Mouse (Mus musculus) liver, embryonic 16.5 days (tissue): ENCODE measurements at regions not wholly inside any gene's neighbourhood (a gene's known extent, or its start where the extent isn't known, plus 50 kb on each side); places are given as distances from the start of the nearest gene placed in this dataset.

Experiments used
- ATAC-seq: fragments of 200-750 bp; cut with Nextera tagmentation; 2 replicates; pipeline ENCODE4 v1.8.0; 2017; ENCODE audit warnings: low read depth, mild to moderate bottlenecking, moderate number of reproducible peaks, moderate library complexity
- H3K27ac ChIP-seq: fragments of 300-500 bp; sonication (generic); 2 replicates; pipeline ENCODE4 v1.5.1; 2014; ENCODE audit warnings: mild to moderate bottlenecking, low read length
- H3K27me3 ChIP-seq: fragments of 300-500 bp; sonication (generic); 2 replicates; pipeline ENCODE4 v1.6.1; 2014; ENCODE audit warnings: low read depth, low read length, mixed read lengths; ENCODE audit not compliant: control insufficient read depth, insufficient read depth
- H3K36me3 ChIP-seq: fragments of 300-500 bp; sonication (generic); 2 replicates; pipeline ENCODE4 v1.6.1; 2014; ENCODE audit warnings: mild to moderate bottlenecking; ENCODE audit not compliant: control insufficient read depth, insufficient read depth
- H3K4me1 ChIP-seq: fragments of 300-500 bp; sonication (generic); 2 replicates; pipeline ENCODE4 v1.6.1; 2014; ENCODE audit warnings: low read depth, low read length, mixed read lengths; ENCODE audit not compliant: control insufficient read depth
- H3K4me2 ChIP-seq: fragments of 300-500 bp; sonication (generic); 2 replicates; pipeline ENCODE4 v1.6.1; 2014; ENCODE audit warnings: low read depth, low read length, mixed read lengths
- H3K4me3 ChIP-seq: fragments of 300-500 bp; sonication (generic); 2 replicates; pipeline ENCODE4 v1.5.1; 2014; ENCODE audit warnings: low read depth, mild to moderate bottlenecking, low read length
- H3K9ac ChIP-seq: fragments of 300-500 bp; sonication (generic); 2 replicates; pipeline ENCODE4 v1.6.1; 2014; ENCODE audit warnings: low read depth, low read length
- H3K9me3 ChIP-seq: fragments of 300-500 bp; sonication (generic); replicated peaks from 2 replicates; pipeline ENCODE4 v1.6.1; 2016; ENCODE audit warnings: low read length; ENCODE audit not compliant: control insufficient read depth
- WGBS: fragments of 180-500 bp; shearing (Covaris S2); extraction: QIAGEN DNeasy Blood & Tissue Kit; methylation state at CpG from one replicate; pipeline ENCODE4 v1.1.7; 2014; ENCODE audit not compliant: insufficient replicate concordance; 5-methylcytosine and 5-hydroxymethylcytosine counted together

DNA sequence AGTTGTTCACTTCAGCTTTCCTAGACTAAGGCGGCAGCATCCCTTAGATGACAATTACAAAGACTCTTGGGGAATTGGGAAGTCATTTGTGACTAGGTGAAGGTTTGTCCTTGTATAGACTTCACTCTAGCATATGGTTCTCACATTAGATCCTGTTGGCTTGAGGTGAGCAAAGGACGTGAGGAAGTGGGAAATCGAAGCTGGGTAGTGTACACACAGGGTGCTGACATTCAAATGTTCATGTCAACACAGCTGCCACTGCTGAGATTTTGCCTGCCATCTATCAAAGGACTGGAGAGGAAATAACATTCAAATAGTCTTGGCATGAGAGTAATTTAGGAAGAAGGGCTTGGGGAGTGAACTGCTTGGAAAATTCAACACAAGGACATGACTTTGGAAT is 124.0 kb upstream of the Cypt12 start:
- Histone ChIP-seq H3K4me2 (no peak overlapping the region), H3K9ac (no peak overlapping the region), H3K4me3 (no peak overlapping the region), H3K27me3 (no peaks in the 10 kb centered on the region), H3K4me1 (no peaks in the 10 kb centered on the region), H3K36me3 (no peaks in the 10 kb centered on the region), H3K27ac (no peak overlapping the region), H3K9me3 (no peaks in the 10 kb centered on the region)
- no peak for ATAC-seq
- 40% methylated on average over 3 of the region's 3 CpGs for WGBS

DNA sequence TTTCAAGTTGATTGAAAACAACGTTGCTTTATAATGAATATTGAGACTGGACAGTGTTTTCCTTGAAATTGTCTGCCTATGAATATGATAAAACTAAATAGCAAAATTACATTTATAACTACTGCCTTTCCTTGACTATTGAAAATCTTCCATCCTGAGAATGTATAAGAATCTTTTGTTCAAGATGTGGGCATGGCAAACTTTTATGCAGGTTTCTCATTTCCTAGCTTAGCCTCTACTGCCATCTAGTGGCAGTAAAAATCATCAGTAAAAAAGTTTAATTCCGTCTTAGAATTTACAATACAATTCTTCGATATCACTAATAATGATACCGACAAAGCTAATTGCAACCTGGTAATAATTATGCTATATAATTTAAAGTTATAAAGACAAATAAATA is 123.5 kb upstream of the Cypt12 start:
- no peak overlapping the region for H3K4me2 ChIP-seq
- WGBS, result 42% methylated on average over 4 of the region's 4 CpGs
- H3K4me3 ChIP-seq, result no peak overlapping the region
- no peaks in the 10 kb centered on the region for H3K9me3 ChIP-seq
- H3K4me1 ChIP-seq, result no peaks in the 10 kb centered on the region
- H3K9ac ChIP-seq, result no peak overlapping the region
- no peaks in the 10 kb centered on the region for H3K27me3 ChIP-seq
- H3K36me3 ChIP-seq, result no peaks in the 10 kb centered on the region
- ATAC-seq, result no peak
- no peak overlapping the region for H3K27ac ChIP-seq

DNA sequence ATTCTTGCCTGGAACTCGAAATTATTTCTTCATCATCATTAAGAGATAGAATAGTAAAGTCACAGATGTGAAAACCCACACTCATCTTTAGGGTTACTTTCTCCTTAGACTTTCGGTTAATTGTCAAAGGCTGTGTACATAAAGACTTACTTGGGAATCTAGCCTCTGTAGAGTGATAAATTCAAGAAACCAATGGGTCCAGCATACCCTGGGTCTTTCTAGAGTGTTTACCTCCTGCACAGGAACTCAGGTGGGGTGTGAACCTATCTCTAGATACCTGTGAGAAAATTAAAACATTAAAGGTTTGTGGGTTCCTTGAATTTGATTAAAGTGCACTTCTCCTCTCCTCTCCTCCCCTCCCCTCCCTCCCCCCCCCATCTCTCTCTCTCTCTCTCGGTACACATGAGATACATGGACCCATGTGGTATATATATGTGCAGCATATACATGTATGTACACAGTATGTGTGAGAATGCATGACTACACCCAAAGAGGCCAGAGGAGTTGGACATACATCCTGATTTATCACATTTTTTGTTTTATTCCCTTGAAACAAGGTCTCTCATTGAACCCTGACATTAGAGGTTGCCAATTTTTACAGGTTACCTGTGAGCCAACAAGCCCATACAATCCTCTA is 122.8 kb upstream of the Cypt12 start:
- H3K4me2 ChIP-seq, result no peak overlapping the region
- H3K9ac ChIP-seq, result no peak overlapping the region
- ATAC-seq, result no peak
- no peak overlapping the region for H3K4me3 ChIP-seq
- no peak overlapping the region for H3K27ac ChIP-seq
- WGBS, result 39% methylated on average over 3 of the region's 3 CpGs
- no peaks in the 10 kb centered on the region for H3K27me3 ChIP-seq
- H3K36me3 ChIP-seq, result no peaks in the 10 kb centered on the region
- H3K9me3 ChIP-seq, result no peaks in the 10 kb centered on the region
- no peaks in the 10 kb centered on the region for H3K4me1 ChIP-seq

DNA sequence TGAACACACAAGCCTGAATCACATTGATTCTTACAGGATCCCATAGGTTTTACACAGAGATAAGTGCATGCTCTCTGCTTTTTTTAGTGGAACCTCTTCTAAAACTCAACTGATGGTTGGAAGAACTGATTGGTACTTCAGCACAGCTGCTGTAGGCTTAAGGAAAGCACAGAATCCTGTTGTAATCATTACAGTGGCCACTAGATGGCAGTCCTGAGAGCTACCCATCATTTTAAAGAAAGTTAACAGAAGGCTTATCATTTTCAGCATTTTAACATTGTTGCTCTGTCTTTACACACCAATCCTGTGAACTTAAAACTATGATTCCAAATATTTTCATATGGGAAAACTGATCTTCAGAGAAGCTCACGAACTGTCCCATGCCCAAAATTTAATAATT is 113.5 kb upstream of the Cypt12 start:
- Histone ChIP-seq H3K9ac (no peak overlapping the region), H3K27me3 (no peaks in the 10 kb centered on the region), H3K9me3 (no peaks in the 10 kb centered on the region), H3K4me2 (no peak overlapping the region), H3K27ac (no peak overlapping the region), H3K4me1 (no peaks in the 10 kb centered on the region), H3K4me3 (no peak overlapping the region), H3K36me3 (no peaks in the 10 kb centered on the region)
- 17% methylated on average over 1 of the region's 1 CpGs for WGBS
- ATAC-seq, result no peak

DNA sequence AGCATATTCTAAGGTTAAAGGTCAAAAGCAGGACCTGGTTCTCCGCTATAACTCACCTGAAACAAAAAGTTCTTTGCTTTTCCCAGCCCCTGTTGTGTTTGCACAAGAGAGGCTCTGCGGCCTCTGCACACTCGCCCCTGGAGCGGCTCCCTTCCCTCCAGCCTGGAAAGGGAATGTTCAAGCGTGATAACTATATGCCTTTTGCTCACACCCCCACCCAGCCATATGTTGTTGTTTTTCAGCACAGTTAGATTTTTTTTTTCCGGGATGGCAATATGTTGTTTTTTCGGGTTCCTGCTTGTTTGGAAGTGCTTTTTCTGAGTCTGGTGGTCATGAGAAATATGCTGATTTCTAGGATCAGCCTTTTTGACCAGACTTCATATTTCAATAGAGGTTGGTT is 100.6 kb upstream of the Cypt12 start:
- WGBS, result 58% methylated on average over 7 of the region's 7 CpGs
- no peak overlapping the region for H3K4me2 ChIP-seq
- no peak overlapping the region for H3K9ac ChIP-seq
- H3K36me3 ChIP-seq, result no peaks in the 10 kb centered on the region
- H3K4me3 ChIP-seq, result no peak overlapping the region
- ATAC-seq, result no peak
- H3K27ac ChIP-seq, result no peak overlapping the region
- no peaks in the 10 kb centered on the region for H3K27me3 ChIP-seq
- no peaks in the 10 kb centered on the region for H3K4me1 ChIP-seq
- no peaks in the 10 kb centered on the region for H3K9me3 ChIP-seq

DNA sequence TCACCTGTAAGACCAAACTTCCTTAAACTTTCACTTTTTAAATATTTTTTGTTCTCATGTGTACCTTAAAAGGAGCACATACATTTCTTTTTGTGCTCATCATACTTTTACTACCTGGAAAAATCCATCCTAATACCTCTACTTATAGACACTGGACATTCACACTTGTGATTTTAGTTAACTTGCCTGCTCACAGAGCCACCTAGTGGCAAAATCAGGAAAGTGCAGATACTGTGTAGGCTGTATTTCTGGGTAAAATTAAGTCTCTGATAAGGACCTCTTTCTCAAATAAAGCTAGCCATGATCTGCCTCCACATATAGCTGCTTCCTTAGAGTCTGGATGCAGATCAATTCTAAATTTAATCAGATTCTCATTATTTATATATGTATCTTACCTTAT is 100.0 kb upstream of the Cypt12 start:
- Histone ChIP-seq H3K4me1 (no peaks in the 10 kb centered on the region), H3K27me3 (no peaks in the 10 kb centered on the region), H3K4me2 (no peak overlapping the region), H3K9ac (no peak overlapping the region), H3K4me3 (no peak overlapping the region), H3K27ac (no peak overlapping the region), H3K9me3 (no peaks in the 10 kb centered on the region), H3K36me3 (no peaks in the 10 kb centered on the region)
- ATAC-seq, result no peak

DNA sequence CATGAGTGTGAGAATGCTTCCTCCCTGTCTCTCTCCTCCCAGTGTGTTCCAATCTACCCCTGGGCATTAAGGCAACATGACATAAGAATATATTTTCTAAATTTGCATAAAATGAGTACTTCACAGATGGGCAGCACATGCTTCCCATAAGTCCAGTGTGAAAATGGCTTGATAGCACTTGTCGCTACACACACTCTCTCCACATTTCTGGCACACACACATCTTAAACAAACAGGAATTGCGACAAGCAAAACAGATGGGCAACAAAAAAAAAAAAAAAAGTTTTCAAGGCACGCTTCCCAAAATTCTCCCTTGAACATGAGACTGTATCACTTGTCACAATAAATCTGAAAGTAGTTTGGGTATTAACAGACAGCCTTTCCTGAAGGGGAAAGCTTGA is 85.8 kb upstream of the Cypt12 start:
- H3K9ac ChIP-seq, result no peak overlapping the region
- no peaks in the 10 kb centered on the region for H3K36me3 ChIP-seq
- ATAC-seq, result no peak
- H3K4me3 ChIP-seq, result no peak overlapping the region
- H3K27me3 ChIP-seq, result no peaks in the 10 kb centered on the region
- H3K9me3 ChIP-seq, result no peaks in the 10 kb centered on the region
- H3K4me1 ChIP-seq, result no peaks in the 10 kb centered on the region
- 58% methylated on average over 3 of the region's 3 CpGs for WGBS
- no peak overlapping the region for H3K27ac ChIP-seq
- H3K4me2 ChIP-seq, result no peak overlapping the region

DNA sequence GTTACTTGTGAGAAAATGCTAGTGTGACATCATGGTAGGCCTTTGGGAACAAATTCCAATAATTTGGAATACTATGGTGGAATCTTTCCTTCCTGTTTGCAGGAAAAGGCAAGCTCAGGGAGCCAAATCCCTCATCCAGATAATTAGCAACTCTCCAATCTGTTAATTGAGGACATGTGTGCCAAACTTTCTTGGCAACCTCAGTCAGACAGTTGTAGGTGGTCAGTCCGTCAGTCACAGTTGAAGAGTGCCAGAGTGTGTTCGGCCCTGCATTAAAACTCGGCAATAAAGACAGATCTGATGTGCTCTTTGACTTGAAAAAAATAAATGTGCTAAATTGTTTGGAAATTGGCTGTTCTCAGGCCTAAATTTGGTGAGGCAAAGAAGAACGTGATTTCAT is 83.1 kb upstream of the Cypt12 start:
- Histone ChIP-seq H3K9ac (no peak overlapping the region), H3K4me1 (no peaks in the 10 kb centered on the region), H3K27me3 (no peaks in the 10 kb centered on the region), H3K36me3 (no peaks in the 10 kb centered on the region), H3K9me3 (no peaks in the 10 kb centered on the region), H3K27ac (no peak overlapping the region), H3K4me2 (no peak overlapping the region), H3K4me3 (no peak overlapping the region)
- 53% methylated on average over 4 of the region's 4 CpGs for WGBS
- no peak for ATAC-seq

DNA sequence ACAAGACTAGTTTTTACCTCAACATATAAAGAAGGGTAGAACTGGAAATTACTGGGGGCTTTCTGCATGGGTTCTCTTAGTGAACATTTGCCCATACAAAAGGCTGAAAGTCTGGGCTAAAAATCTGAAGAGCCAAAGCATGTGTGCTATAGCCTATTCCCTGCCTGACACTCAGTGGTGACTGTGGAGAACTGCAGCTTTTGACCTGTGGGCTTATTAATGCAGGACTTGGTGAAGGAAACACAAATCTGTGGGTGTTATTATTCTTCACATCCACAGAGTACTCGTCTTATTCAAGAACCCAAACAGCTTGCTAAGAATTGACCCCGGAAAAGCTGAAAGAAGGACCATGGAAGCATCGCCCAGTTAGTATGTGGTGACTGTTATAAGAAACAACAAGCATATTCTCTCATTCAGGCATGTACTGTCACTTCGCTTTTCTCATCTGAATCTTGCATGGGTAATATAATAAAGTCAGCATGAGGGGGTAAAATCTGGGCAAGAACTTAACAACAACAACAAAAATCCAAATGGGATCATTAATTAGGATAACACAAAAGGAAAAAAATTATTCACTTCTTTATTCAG is 77.2 kb upstream of the Cypt12 start:
- Histone ChIP-seq H3K27ac (no peak overlapping the region), H3K27me3 (no peaks in the 10 kb centered on the region), H3K9ac (no peak overlapping the region), H3K36me3 (no peaks in the 10 kb centered on the region), H3K4me1 (no peaks in the 10 kb centered on the region), H3K9me3 (no peaks in the 10 kb centered on the region), H3K4me2 (no peak overlapping the region), H3K4me3 (no peak overlapping the region)
- WGBS, result 37% methylated on average over 4 of the region's 4 CpGs
- no peak for ATAC-seq
